Mouse (Mus musculus) brain, embryonic 14.5 days (tissue): ENCODE measurements at regions not wholly inside any gene's neighbourhood (a gene's known extent, or its start where the extent isn't known, plus 50 kb on each side); places are given as distances from the start of the nearest gene placed in this dataset.

ENCODE experiments used
- DNase-seq: peaks from one replicate; pipeline ENCODE4 v3.0.0-alpha.2; 2011; ENCODE audit warnings: low read depth
- CTCF ChIP-seq: fragments of 200-500 bp; IDR thresholded peaks from 2 replicates; pipeline ENCODE4 v1.5.1; 2012; ENCODE audit warnings: inconsistent platforms, mild to moderate bottlenecking, moderate library complexity, borderline replicate concordance; ENCODE audit not compliant: insufficient read depth, insufficient read length; ENCODE audit errors: extremely low read depth
- POLR2A ChIP-seq: fragments of 200-500 bp; IDR thresholded peaks from 2 replicates; pipeline ENCODE4 v1.6.1; 2012; ENCODE audit warnings: mild to moderate bottlenecking, inconsistent platforms, borderline replicate concordance; ENCODE audit not compliant: poor library complexity, insufficient read depth, insufficient read length, severe bottlenecking; ENCODE audit errors: extremely low read depth

DNA sequence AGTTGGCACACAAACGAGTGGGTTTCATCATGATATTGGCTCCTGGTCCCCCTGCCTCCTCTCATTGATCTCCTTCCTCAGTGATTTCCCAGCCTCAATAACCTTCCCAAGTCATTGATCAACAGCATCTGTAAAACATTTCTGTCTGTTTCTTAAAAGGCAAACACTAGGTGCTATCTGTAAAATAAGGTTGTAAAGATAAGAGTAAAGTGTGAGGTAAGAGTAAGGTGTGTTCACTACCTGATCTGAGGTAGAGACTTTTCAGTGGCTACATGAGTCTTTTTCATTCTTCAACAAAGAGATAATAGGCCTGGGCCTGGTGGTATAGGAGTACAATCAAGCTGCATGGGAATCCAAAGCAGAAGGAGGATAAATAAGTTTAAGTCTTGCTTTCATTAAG lies 55.7 kb downstream of the Plk2 start:
- TF ChIP-seq CTCF (no peak), POLR2A (no peak)
- DNase-seq, result no peak

DNA sequence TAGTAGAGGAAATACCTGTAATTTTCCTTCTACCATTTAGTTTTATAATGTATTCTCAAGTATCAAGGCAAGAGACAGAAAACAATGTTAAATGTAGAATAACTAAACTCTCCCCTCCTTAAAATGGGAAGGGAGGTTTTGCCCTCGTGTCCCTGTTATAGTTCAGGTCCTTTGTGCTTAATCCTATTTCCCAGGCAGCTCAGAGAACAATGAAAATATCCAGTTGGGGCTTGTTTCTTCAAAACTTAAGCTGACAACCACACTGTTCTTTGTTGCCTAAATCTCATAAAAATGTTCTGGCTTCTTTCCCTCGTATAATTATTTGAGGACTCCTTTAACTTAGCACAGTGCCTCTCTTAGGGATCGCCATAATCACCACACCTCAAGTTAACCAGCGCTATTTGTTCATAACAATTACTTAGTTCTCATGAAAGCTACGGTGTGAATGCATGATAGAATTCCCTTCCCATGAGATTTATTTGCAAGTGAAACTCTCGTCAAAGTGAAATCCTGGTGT lies 57.2 kb downstream of the Plk2 start:
- TF ChIP-seq CTCF (no peak), POLR2A (no peak)
- peak; percentile 31 for DNase-seq

DNA sequence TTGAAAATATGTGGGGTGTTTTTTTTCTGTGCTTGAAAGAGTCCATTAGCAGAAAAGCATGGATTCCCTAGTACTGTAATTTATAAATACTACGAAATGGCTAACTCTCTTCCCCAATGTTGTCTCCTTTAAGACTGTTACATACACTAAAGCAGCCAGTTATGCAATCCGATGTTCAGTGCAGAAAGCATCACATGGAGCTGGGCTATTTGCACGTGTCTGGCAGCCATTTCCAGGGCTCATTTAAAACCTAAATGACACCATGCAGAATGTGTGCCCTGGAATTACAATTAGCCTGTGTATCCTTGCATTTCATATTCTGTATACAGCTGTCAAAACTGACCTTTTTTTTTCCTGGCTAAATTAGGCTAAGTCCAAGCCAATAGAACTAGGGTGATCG lies 60.2 kb downstream of the Plk2 start:
- peak; percentile 62 for DNase-seq
- TF ChIP-seq CTCF, result no peak

DNA sequence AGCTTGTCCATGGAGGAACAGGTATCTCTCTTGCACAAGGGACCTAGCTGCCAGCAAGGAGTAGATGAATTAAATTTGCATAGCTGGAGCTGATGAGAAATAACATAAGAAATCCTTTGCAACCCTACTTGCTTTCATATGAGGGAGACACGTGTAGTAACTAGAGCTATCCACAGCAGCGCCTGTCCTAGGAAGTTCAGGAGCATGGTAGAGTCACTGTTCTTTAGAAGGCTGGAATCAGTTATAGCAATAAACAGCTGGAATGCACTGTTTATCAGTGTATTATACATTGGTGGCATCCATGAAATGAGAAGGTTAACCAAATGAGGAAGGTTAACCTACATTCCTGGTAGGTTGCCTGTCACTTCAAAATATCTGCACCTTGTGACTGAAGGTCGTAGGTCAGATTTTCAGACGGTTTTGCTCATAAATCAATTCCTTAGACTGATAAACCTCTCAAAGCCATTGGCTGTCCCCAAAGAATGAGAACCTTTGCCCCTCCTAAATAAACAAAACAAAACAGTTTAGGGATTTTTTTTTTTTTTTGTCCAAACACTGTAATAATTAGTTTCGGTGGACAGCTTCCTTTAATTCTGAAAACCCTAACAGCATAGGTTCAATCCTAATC lies 60.8 kb downstream of the Plk2 start:
- TF ChIP-seq POLR2A (no peak), CTCF (no peak)
- DNase-seq, result no peak

DNA sequence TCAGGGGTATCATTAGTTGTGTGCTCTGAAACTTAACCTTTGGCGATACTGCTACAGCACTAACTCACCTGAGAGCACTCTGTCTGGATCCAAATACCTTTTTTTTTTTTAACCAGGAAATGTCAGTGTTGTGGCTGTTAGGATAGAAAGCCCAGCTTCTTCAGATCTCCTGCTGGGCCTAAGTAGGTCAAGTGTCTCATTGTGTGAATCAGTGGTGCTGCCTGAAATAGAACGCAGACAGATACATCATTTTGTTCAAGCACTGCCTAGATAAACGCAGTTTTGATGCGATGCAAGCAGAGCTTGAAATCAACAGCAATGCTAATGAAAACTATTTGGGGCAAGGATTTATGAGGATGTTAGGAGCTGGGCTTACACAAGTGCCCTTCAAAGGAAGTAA lies 63.9 kb downstream of the Plk2 start:
- TF ChIP-seq CTCF (no peak), POLR2A (no peak)
- peak; percentile 31 for DNase-seq

DNA sequence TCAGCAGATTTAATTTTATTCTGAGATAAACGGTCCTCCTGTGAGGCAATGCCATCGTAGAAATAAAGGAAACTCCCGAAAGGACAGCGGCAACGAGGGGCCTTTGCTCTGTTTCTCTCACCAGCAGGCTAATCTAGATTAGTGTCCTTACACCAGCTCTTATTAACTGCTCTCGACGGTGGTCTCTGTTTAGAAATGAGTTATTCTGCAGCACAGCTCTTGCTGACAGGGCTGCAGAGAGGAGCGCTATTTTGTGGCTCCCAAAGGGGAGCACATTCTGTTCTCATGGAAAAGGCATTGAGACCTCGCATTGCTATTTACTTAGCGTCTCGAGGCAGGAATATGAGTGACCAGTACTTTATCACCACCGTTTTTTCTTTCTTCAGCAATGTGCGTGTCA lies 66.7 kb downstream of the Plk2 start:
- peak; percentile 26 for DNase-seq
- TF ChIP-seq CTCF (no peak), POLR2A (no peak)

DNA sequence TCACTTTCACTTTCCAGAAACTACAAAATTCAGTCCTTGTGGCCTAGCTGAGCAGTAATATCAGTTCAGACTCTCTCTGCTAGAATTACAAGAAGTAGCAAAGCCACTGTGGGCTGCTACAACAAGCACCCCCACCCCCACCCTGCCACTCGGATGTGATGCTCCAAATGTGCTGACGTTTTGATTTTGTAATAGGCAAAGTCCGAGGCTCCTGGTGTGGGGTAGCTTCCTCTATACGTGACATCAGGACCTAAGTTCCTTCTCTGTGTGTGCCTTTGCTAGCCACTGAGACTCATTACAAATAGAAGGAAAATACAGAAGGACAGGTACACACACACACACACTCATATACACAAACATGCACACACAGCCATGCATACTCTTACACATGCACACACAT lies 76.7 kb downstream of the Plk2 start:
- DNase-seq, result no peak
- TF ChIP-seq POLR2A, result no peak
- TF ChIP-seq CTCF, result no peak

DNA sequence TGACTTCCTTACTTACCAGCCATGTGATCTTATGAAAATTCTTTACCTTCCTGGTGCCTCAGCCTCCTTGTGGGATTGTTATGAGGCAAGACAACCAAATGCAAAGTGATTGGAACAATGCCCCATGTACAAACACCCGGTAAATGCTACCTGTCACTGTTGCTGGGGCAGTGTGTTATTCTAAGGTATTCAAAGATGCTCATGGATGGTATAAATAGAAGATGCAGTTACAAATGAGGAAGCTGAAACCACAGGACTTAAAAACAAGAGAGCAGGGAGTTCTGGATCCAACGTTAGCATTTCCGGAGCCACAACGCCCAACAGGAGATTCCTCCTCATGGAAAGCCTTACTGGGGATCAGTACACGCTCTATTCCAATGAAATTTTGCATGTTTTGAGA lies 82.9 kb downstream of the Plk2 start:
- DNase-seq, result no peak
- TF ChIP-seq POLR2A (no peak), CTCF (no peak)

DNA sequence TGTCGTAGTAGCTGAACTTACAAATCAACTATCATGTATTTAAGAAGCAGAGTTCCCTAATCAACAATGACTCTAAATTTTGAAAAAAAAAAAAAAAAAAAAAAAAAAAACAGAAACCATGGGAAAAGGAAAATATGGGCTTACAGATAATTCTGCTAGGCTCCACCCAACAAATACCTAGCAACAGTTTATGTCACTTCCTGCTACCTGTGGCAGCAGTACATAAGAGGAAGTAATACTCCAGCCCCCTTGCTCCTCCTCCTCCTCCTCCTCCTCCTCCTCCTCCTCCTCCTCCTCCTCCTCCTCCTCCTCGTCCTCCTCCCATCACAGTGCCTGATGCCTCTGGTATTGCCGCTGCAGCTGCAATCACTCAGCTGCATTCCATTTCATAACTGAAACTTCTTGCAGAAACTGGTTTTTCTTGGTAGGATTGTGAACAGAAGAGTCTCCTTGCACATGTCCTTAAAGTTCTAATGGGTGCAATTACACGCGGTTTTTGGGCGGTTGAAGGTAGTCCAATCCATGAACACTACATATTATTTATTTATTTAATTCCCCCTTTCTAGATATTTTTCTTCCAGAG lies 89.6 kb downstream of the Plk2 start:
- TF ChIP-seq CTCF (no peak), POLR2A (no peak)
- DNase-seq, result no peak

DNA sequence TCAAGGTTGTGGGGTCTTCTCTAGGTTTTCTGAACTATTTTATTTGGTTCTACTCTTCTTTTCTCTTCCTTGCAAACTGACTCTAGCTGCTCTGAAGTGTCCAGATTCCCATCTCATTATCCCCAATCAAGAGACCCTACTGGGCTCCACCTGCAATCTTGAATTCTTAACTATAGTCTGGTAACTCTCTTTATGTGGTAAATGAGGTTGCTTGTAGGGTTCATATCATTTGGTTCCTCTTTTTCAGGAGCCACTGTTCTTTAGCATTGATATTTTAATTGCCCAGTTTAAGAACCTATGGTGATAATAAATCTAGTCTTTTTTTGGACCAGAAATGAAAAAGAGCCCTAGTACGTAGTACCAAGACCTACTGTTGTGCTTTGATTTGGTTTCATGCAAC lies 90.7 kb downstream of the Plk2 start:
- DNase-seq, result no peak
- no peak for TF ChIP-seq POLR2A
- TF ChIP-seq CTCF, result no peak

DNA sequence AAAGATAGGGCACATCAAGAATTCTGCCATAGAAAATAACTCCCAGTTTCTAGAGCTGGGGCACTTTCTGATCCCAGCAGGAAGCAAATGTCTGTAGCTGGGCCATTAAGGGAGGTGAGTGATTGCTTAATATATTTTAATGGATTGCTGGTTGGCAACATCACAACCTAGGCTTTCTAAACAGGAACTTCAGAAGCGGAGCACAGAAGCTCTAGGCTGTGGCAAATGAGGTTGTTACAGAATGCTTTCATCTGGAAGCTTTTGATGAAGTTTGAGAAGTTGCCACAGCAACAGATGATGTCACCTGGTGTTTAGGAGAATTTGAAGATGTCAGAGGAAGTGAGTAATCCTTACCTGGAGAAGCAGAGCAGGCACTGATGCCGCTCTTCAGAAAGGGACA lies 95.3 kb downstream of the Plk2 start:
- TF ChIP-seq CTCF, result no peak
- DNase-seq, result peak; percentile 32

DNA sequence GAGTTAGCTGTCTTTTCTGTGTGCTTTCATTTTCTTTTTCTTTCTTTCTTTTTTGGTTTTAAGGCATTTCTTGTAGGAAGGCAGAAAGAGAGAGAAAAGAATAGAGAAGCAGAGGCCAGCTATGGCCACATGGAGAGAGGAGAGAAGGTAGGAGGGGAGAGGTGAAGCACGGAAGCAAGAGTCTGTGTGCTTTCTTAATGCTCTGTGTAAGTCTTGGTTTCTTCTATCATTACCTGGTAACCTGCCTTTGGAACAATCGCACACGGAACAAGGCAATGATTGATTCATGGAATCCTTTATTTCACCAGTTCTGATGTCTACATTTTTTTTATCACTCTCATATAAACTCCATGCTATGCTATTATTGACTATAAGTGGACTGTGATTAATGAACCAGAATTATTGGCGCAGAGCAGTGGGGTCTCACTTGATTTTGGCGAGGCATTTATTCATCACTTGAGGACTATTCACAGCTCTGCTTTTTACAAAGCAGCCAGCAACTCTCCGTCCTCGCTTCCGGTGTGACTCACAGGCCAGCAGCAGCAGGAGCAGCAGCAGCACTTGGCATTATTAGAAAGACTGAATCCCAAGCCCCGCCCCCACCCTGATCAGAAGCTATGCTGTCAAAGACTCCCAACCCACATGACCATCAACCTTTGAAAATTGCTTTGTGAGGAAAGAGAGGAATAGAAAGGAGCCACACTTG lies 97.6 kb downstream of the Plk2 start:
- TF ChIP-seq CTCF, result no peak
- TF ChIP-seq POLR2A, result no peak; the same call in 1 of the 2 replicates
- peak; percentile 95 for DNase-seq
